Mouse (Mus musculus): ENCODE measurements around the gene Apcs. TPM values are rescaled to one million over a fixed set of nuclear protein-coding genes. Genes with fewer than 3 reads are reported as not detected.

The Apcs gene
- polyA plus RNA-seq, 1 experiment from 2014 or later: not detected

GRCm38 (mm10) chr1:172847044-172847761 lies 47.6 kb downstream of the Apcs start:
- peak; percentile 51; the same call in 1 of the 2 replicates for ATAC-seq (ENCODE audit: low FRiP score)
- H3K4me2 ChIP-seq (replicated peaks): no peak overlapping the region
- H3K4me1 ChIP-seq (replicated peaks; ENCODE audit: control insufficient read depth, insufficient read depth, low read length): no peaks in the 10 kb centered on the region
- H3K27me3 ChIP-seq (ENCODE audit: control insufficient read depth, insufficient read depth, low read length): no peaks in the 10 kb centered on the region
- no peak for DNase-seq (ENCODE audit: low spot score)
- no peak overlapping the region for H3K9ac ChIP-seq
- 28% methylated on average over 2 of the region's 2 CpGs for WGBS
- no peak overlapping the region for H3K27ac ChIP-seq
- H3K36me3 ChIP-seq (replicated peaks; ENCODE audit: control insufficient read depth, insufficient read depth): no peaks in the 10 kb centered on the region
- no peaks in the 10 kb centered on the region for H3K9me3 ChIP-seq (ENCODE audit: control insufficient read depth, low read length)
- no peak overlapping the region for H3K4me3 ChIP-seq (replicated peaks; ENCODE audit: low read length)

Other genes starting within 250 kb of the Apcs start
- 0.41 TPM in 1 of 2 replicates, not detected in the other for gene Crp, start 197.0 kb downstream of the Apcs start, polyA plus RNA-seq (2014; fragmentation: Nextera tagmentation; extraction: Ambion mirVana)
- not detected in 2 replicates for gene Olfr16, start 55.4 kb upstream of the Apcs start, polyA plus RNA-seq (2014; fragmentation: Nextera tagmentation; extraction: Ambion mirVana)
- gene Olfr1408, start 242.3 kb upstream of the Apcs start, polyA plus RNA-seq (2014; fragmentation: Nextera tagmentation; extraction: Ambion mirVana): not detected in 2 replicates